Mouse (Mus musculus) CH12.LX (cell line): ENCODE measurements at regions not wholly inside any gene's neighbourhood (a gene's known extent, or its start where the extent isn't known, plus 50 kb on each side); places are given as distances from the start of the nearest gene placed in this dataset.

Experiments
- DNase-seq: peaks from one replicate; pipeline ENCODE4 v3.0.0-alpha.2; 2013; ENCODE audit errors: extremely low read depth
- H3K27ac ChIP-seq: 2 replicates; pipeline ENCODE4 v1.5.1; 2012; ENCODE audit warnings: low read depth, mild to moderate bottlenecking, control low read depth, moderate library complexity; ENCODE audit not compliant: insufficient read depth
- H3K27me3 ChIP-seq: replicated peaks from 2 replicates; pipeline ENCODE3; 2012; ENCODE audit warnings: inconsistent platforms
- H3K36me3 ChIP-seq, 2 experiments: replicated peaks in 1 of 2; 2 replicates each; pipeline versions ENCODE3 to v1.6.1; 2012; ENCODE audit warnings: inconsistent platforms in 1 of 2, low read length in 1 of 2, mild to moderate bottlenecking in 1 of 2, mixed read lengths in 1 of 2, moderate library complexity in 1 of 2; ENCODE audit not compliant: control insufficient read depth in 1 of 2, insufficient read depth in 1 of 2
- H3K4me1 ChIP-seq, 2 experiments: 2 replicates each; pipeline ENCODE4 v1.6.1; 2012; ENCODE audit warnings: inconsistent platforms in 1 of 2, moderate library complexity in 1 of 2; ENCODE audit not compliant: insufficient read depth in 2 of 2, control insufficient read depth in 1 of 2
- H3K4me2 ChIP-seq: 2 replicates; pipeline ENCODE4 v1.6.1; 2012; ENCODE audit warnings: low read depth, mild to moderate bottlenecking, control low read depth; ENCODE audit not compliant: poor library complexity, insufficient read depth, severe bottlenecking
- H3K4me3 ChIP-seq, 3 experiments: fragments of 150-350 bp in 1 of 3; sonication (generic) in 1 of 3; replicated peaks in 1 of 3; 2 replicates each; pipeline versions ENCODE3 to v1.5.1; 2011 to 2012; ENCODE audit warnings: low read depth in 2 of 3, low read length in 2 of 3, mild to moderate bottlenecking in 2 of 3, moderate library complexity in 2 of 3, control low read depth in 1 of 3, improper control_type of control experiment in 1 of 3, inconsistent platforms in 1 of 3, mixed read lengths in 1 of 3; ENCODE audit not compliant: poor library complexity in 1 of 3
- H3K79me2 ChIP-seq: replicated peaks from 2 replicates; pipeline ENCODE4 v1.6.1; 2012; ENCODE audit warnings: mild to moderate bottlenecking, moderate library complexity; ENCODE audit not compliant: control insufficient read depth, poor library complexity, insufficient read depth, severe bottlenecking; ENCODE audit errors: extremely low read depth
- H3K9ac ChIP-seq: 2 replicates; pipeline ENCODE4 v1.6.1; 2012; ENCODE audit warnings: low read depth, mild to moderate bottlenecking, control low read depth, moderate library complexity; ENCODE audit not compliant: insufficient read depth
- H3K9me3 ChIP-seq: replicated peaks from 2 replicates; pipeline ENCODE3; 2012; ENCODE audit warnings: low read length, inconsistent platforms, mixed read lengths
- BHLHE40 ChIP-seq: IDR thresholded peaks from 2 replicates; pipeline ENCODE4 v1.6.1; 2011; ENCODE audit warnings: mild to moderate bottlenecking, low read depth, low read length, improper control_type of control experiment
- CHD1 ChIP-seq: IDR thresholded peaks from 2 replicates; pipeline ENCODE4 v1.6.1; 2012; ENCODE audit warnings: low read depth, low read length, improper control_type of control experiment, inconsistent platforms
- ELF1 ChIP-seq: IDR thresholded peaks from 2 replicates; pipeline ENCODE4 v1.6.1; 2014; ENCODE audit warnings: low read depth, mild to moderate bottlenecking, inconsistent platforms, low read length, improper control_type of control experiment
- ETS1 ChIP-seq: conservative IDR thresholded peaks from 2 replicates; pipeline ENCODE4 v1.6.1; 2012; ENCODE audit warnings: low read depth, mild to moderate bottlenecking, inconsistent platforms, low read length, improper control_type of control experiment, moderate library complexity
- GABPA ChIP-seq: IDR thresholded peaks from 2 replicates; pipeline ENCODE4 v1.6.1; 2012; ENCODE audit warnings: low read depth, low read length, improper control_type of control experiment, inconsistent platforms; ENCODE audit not compliant: insufficient replicate concordance
- HCFC1 ChIP-seq: IDR thresholded peaks from 2 replicates; pipeline ENCODE4 v1.6.1; 2012; ENCODE audit warnings: low read depth, mild to moderate bottlenecking, inconsistent platforms, low read length, improper control_type of control experiment
- IRF4 ChIP-seq: IDR thresholded peaks from 2 replicates; pipeline ENCODE4 v1.6.1; 2014; ENCODE audit warnings: low read depth, mild to moderate bottlenecking, inconsistent platforms, low read length, improper control_type of control experiment
- KAT2A ChIP-seq: IDR thresholded peaks from 2 replicates; pipeline ENCODE4 v1.6.1; 2012; ENCODE audit warnings: low read length, improper control_type of control experiment, inconsistent platforms; ENCODE audit not compliant: insufficient replicate concordance
- MAFK ChIP-seq: IDR thresholded peaks from 2 replicates; pipeline ENCODE4 v1.6.1; 2011; ENCODE audit warnings: low read length, improper control_type of control experiment; ENCODE audit not compliant: insufficient replicate concordance
- MAZ ChIP-seq: IDR thresholded peaks from 2 replicates; pipeline ENCODE4 v1.6.1; 2012; ENCODE audit warnings: low read depth, mild to moderate bottlenecking, inconsistent platforms, low read length, improper control_type of control experiment, moderate library complexity
- MEF2A ChIP-seq: IDR thresholded peaks from 2 replicates; pipeline ENCODE4 v1.6.1; 2014; ENCODE audit warnings: low read depth, mild to moderate bottlenecking, inconsistent platforms, low read length, improper control_type of control experiment, borderline replicate concordance
- MXI1 ChIP-seq: IDR thresholded peaks from 2 replicates; pipeline ENCODE4 v1.6.1; 2011; ENCODE audit warnings: mild to moderate bottlenecking, low read depth, low read length, improper control_type of control experiment
- MYC ChIP-seq: IDR thresholded peaks from 2 replicates; pipeline ENCODE4 v1.6.1; 2011; ENCODE audit warnings: low read depth, mild to moderate bottlenecking, improper control_type of control experiment, low read length
- PAX5 ChIP-seq: IDR thresholded peaks from 2 replicates; pipeline ENCODE4 v1.6.1; 2012; ENCODE audit warnings: low read length, inconsistent platforms, mixed read lengths
- POLR2AphosphoS2 ChIP-seq: IDR thresholded peaks from 2 replicates; pipeline ENCODE4 v1.6.1; 2011; ENCODE audit warnings: low read depth, low read length, improper control_type of control experiment
- RAD21 ChIP-seq: IDR thresholded peaks from 2 replicates; pipeline ENCODE4 v1.6.1; 2011; ENCODE audit warnings: low read depth, mild to moderate bottlenecking, low read length, improper control_type of control experiment, moderate library complexity
- SIN3A ChIP-seq: IDR thresholded peaks from 2 replicates; pipeline ENCODE4 v1.6.1; 2012; ENCODE audit warnings: low read length, improper control_type of control experiment, inconsistent platforms
- SMC3 ChIP-seq: IDR thresholded peaks from 2 replicates; pipeline ENCODE4 v1.6.1; 2011; ENCODE audit warnings: low read depth, low read length, improper control_type of control experiment
- TBP ChIP-seq: conservative IDR thresholded peaks from 2 replicates; pipeline ENCODE4 v1.6.1; 2011; ENCODE audit warnings: low read depth, low read length, improper control_type of control experiment
- USF1 ChIP-seq: IDR thresholded peaks from 2 replicates; pipeline ENCODE4 v1.6.1; 2014; ENCODE audit warnings: low read depth, mild to moderate bottlenecking, inconsistent platforms, low read length, improper control_type of control experiment
- USF2 ChIP-seq: conservative IDR thresholded peaks from 2 replicates; pipeline ENCODE4 v1.6.1; 2011; ENCODE audit warnings: low read depth, low read length, improper control_type of control experiment
- ZC3H11A ChIP-seq: IDR thresholded peaks from 2 replicates; pipeline ENCODE4 v1.6.1; 2012; ENCODE audit warnings: low read depth, mild to moderate bottlenecking, inconsistent platforms, low read length, improper control_type of control experiment
- ZKSCAN1 ChIP-seq: IDR thresholded peaks from 2 replicates; pipeline ENCODE4 v1.6.1; 2012; ENCODE audit warnings: low read depth, inconsistent platforms, low read length, improper control_type of control experiment, borderline replicate concordance
- ZMIZ1 ChIP-seq: IDR thresholded peaks from 2 replicates; pipeline ENCODE4 v1.6.1; 2012; ENCODE audit warnings: low read depth, mild to moderate bottlenecking, inconsistent platforms, low read length, improper control_type of control experiment
- ZNF384 ChIP-seq: IDR thresholded peaks from 2 replicates; pipeline ENCODE4 v1.6.1; 2012; ENCODE audit warnings: low read depth, low read length, improper control_type of control experiment, inconsistent platforms
- dilution Hi-C: fragments of 300-500 bp; cut with MboI; formaldehyde crosslinking; loops from 2 replicates; pipeline ENCODE4 v1.14.3; 2020; ENCODE audit warnings: low sequenced_read_pairs; ENCODE audit not compliant: extremely low pct_unique_long_range_greater_than_20kb, extremely low pct_ligation_motif_present
- in situ Hi-C: fragments of 300-500 bp; cut with MboI; formaldehyde crosslinking; loops from 3 replicates; pipeline ENCODE4 v1.14.3; 2019; ENCODE audit warnings: low sequenced_read_pairs, low pct_ligation_motif_present, low pct_unique_long_range_greater_than_20kb, mixed read lengths

- H3K4me2 ChIP-seq = no peak overlapping the region
- no peaks in the 10 kb centered on the region for H3K79me2 ChIP-seq
- H3K9me3 ChIP-seq = no peaks in the 10 kb centered on the region
- in situ Hi-C loops = no loop called here
- no peak overlapping the region for H3K9ac ChIP-seq
- TF ChIP-seq SMC3 = no peak
- no peak for TF ChIP-seq ZC3H11A
- no peak for TF ChIP-seq SIN3A
- no peak for TF ChIP-seq ZKSCAN1
- TF ChIP-seq GABPA = no peak
- TF ChIP-seq USF1 = no peak
- TF ChIP-seq POLR2AphosphoS2 = no peak
- TF ChIP-seq ZMIZ1 = no peak
- no peak for TF ChIP-seq MEF2A
- no peak overlapping the region for H3K4me3 ChIP-seq
- dilution Hi-C loops = no loop called here
- H3K27ac ChIP-seq = no peak overlapping the region
- H3K36me3 ChIP-seq = no peaks in the 10 kb centered on the region
- no peak for DNase-seq
- H3K27me3 ChIP-seq = no peaks in the 10 kb centered on the region
- no peaks in the 10 kb centered on the region for H3K4me1 ChIP-seq
Observed at GRCm38 (mm10) chr10:99652011-99652410, 107.4 kb downstream of the Csl start.

DNA sequence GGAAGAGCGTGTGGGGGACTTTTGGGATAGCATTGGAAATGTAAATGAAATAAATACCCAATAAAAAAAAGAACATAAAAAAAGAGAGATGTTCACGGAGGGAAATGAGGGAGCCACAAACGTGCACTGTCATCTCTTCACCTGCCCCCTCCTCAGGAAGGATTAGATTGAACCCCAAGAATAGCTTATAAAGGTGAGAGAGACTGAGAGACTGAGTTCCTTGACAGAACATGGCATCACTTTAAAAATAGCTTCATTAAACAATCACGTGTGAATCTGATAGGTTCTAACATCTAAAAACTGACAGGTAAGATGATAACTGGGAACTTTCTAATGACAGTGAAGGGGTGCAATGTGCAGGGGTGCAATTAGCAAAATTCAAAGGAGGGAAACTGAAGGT lies 105.2 kb downstream of the Csl start:
- in situ Hi-C loops = no loop called here
- H3K4me1 ChIP-seq = no peaks in the 10 kb centered on the region
- H3K27ac ChIP-seq = no peak overlapping the region
- no peaks in the 10 kb centered on the region for H3K79me2 ChIP-seq
- no peak overlapping the region for H3K9ac ChIP-seq
- H3K36me3 ChIP-seq = no peaks in the 10 kb centered on the region
- TF ChIP-seq ETS1 (no peak), ELF1 (no peak), MAZ (no peak), USF1 (no peak), KAT2A (no peak), CHD1 (no peak), MAFK (no peak), MYC (no peak), MEF2A (no peak), MXI1 (no peak), PAX5 (no peak), USF2 (no peak), HCFC1 (no peak), RAD21 (no peak), IRF4 (no peak), ZNF384 (no peak), TBP (no peak), BHLHE40 (no peak), GABPA (no peak)
- H3K27me3 ChIP-seq = no peaks in the 10 kb centered on the region
- dilution Hi-C loops = no loop called here
- H3K4me2 ChIP-seq = no peak overlapping the region
- no peak for DNase-seq
- no peaks in the 10 kb centered on the region for H3K9me3 ChIP-seq
- H3K4me3 ChIP-seq = no peak overlapping the region
